Mouse (Mus musculus) testis, adult 2 months (tissue): ENCODE data around the gene Lalba. TPM values are rescaled to one million over a fixed set of nuclear protein-coding genes. Genes with fewer than 3 reads are reported as not detected.
A peak's percentile ranks its signal among the peaks of the same experiment; 100 is the strongest.

ENCODE experiments used
- H3K27ac ChIP-seq: fragments of 200-500 bp; 2 replicates; pipeline ENCODE4 v1.5.1; 2012; ENCODE audit warnings: low read depth, low read length; ENCODE audit not compliant: control insufficient read depth, insufficient read depth
- H3K27me3 ChIP-seq: fragments of 200-500 bp; 2 replicates; pipeline ENCODE4 v1.6.1; 2012; ENCODE audit warnings: mild to moderate bottlenecking, low read length, moderate library complexity; ENCODE audit not compliant: control insufficient read depth, insufficient read depth
- H3K36me3 ChIP-seq: fragments of 200-500 bp; 2 replicates; pipeline ENCODE4 v1.6.1; 2012; ENCODE audit warnings: mild to moderate bottlenecking, low read length; ENCODE audit not compliant: control insufficient read depth, insufficient read depth
- H3K4me1 ChIP-seq: fragments of 200-500 bp; 2 replicates; pipeline ENCODE4 v1.6.1; 2012; ENCODE audit warnings: low read length; ENCODE audit not compliant: control insufficient read depth, insufficient read depth
- H3K4me3 ChIP-seq: fragments of 200-500 bp; 2 replicates; pipeline ENCODE4 v1.5.1; 2012; ENCODE audit warnings: low read depth, mild to moderate bottlenecking, low read length, moderate library complexity, mixed read lengths; ENCODE audit not compliant: control insufficient read depth
- CTCF ChIP-seq: fragments of 200-500 bp; IDR thresholded peaks from 2 replicates; pipeline ENCODE4 v1.5.1; 2012; ENCODE audit warnings: low read depth, mild to moderate bottlenecking, inconsistent platforms, low read length, moderate library complexity; ENCODE audit not compliant: control insufficient read depth, insufficient read depth, insufficient replicate concordance
- POLR2A ChIP-seq: fragments of 200-500 bp; IDR thresholded peaks from 2 replicates; pipeline ENCODE4 v1.6.1; 2012; ENCODE audit warnings: low read depth, mild to moderate bottlenecking, inconsistent platforms, low read length, moderate library complexity; ENCODE audit not compliant: control insufficient read depth
- polyA plus RNA-seq: library from polyadenylated mRNA; depleted of rRNA; stranded (reverse); fragments of >200 nt; gene quantifications from 2 replicates; pipeline ENCODE4 v1.2.3, GENCODE M21; 2012

Lalba gene
- polyA plus RNA-seq, 1 experiment, result not detected

DNA sequence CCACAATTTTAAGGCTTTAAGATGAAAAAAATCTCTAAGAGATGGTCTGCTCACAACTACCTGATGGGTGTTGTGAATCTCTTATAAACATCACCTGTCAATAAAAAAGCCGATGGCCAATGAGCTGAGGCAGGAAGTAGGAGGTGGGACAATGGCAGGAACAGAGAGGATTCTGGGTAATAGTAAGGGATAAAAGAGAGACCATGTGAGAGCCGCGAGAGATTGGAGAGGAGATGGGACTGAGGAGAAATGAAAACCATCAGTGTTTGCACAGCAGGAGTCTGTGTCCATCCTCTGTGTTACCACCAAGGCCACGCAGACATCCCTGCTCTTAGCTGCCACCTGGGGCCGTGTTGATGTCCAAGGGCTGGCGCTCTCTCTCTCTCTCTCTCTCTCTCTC, 24.8 kb upstream of the Lalba start:
- no peak overlapping the region for H3K4me3 ChIP-seq
- H3K36me3 ChIP-seq, result no peaks in the 10 kb centered on the region
- no peaks in the 10 kb centered on the region for H3K27me3 ChIP-seq
- H3K27ac ChIP-seq, result no peak overlapping the region
- TF ChIP-seq CTCF (no peak), POLR2A (no peak)
- peaks cover 11% of the 10 kb centered on the region for H3K4me1 ChIP-seq

DNA sequence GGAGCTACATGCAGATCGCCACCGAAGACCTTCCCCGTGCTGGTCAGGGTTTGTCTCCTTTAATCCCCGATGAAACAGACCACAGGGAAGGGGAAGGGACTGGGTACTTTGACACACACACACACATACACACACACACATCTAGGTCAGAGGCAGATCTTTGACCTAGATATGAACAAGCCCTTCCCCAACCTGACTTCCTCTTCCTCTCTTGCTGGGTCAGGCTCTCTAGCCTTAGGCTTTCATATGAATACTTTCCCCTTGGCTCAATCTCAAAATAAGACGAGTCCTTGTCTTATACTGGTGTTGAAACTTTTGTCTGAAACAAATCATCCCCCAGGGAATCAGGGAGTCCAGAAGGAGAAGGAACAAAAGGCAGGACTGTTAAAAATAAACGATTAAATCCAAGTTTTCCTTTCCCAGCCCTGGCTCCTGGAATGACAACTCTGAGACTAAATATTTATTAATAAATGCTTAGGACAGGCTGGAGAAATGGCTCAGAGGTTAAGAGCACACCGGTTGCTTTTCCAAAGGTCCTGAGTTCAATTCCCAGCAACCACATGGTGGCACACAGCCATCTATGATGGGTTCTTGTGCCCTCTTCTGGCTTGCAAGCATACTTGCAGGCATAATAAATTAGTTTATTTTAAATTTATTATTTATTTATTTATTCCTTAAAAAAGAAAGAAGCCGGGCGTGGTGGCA, 23.9 kb upstream of the Lalba start:
- H3K4me3 ChIP-seq, result no peak overlapping the region
- H3K27ac ChIP-seq, result no peak overlapping the region
- no peak for TF ChIP-seq POLR2A
- no peak for TF ChIP-seq CTCF
- H3K36me3 ChIP-seq, result no peaks in the 10 kb centered on the region
- H3K4me1 ChIP-seq, result peaks cover 11% of the 10 kb centered on the region
- no peaks in the 10 kb centered on the region for H3K27me3 ChIP-seq

DNA sequence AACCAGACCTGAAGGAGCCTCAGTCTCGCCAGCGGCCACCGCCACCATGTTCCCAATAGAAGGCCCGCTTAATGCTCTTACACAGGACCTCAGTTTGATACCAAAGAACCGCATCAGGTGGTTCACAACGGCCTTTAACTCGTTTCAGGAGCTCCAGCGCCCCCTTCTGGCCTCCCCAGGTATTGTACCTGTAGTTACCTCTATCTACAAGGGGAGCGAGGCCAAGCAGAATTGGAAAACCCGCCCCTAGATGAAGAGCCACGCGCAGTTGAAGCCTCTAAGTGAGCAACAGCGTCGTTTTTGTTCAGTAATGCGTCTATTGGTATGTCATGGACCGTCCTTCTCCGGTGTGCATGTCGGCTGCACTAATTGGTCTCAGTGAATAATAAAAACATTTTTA, 22.0 kb upstream of the Lalba start:
- Histone ChIP-seq H3K36me3 (no peaks in the 10 kb centered on the region), H3K4me1 (peaks cover 8% of the 10 kb centered on the region), H3K27me3 (no peaks in the 10 kb centered on the region), H3K27ac (no peak overlapping the region), H3K4me3 (no peak overlapping the region)
- TF ChIP-seq CTCF (peak; percentile 82), POLR2A (no peak)

DNA sequence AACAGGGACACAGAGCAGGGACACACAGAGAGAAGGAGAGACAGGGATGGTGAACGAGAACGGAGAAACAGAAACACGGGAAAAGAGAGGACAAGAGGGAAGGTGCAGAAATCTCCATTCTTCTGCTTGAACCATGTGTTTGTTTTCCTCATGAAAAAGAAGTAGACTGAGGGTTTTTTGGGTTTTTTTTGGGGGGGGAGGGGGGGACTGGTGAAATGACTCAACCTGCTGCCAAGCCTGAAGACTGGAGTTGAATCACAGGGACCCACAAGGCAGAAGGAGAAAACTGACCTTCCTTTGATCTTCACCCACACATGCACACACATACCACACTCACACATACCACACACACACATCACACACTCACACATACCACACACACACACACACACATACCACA, 20.8 kb upstream of the Lalba start:
- TF ChIP-seq POLR2A (no peak), CTCF (no peak)
- Histone ChIP-seq H3K27me3 (no peaks in the 10 kb centered on the region), H3K36me3 (no peaks in the 10 kb centered on the region), H3K4me3 (no peak overlapping the region), H3K27ac (no peak overlapping the region), H3K4me1 (peaks cover 8% of the 10 kb centered on the region)

DNA sequence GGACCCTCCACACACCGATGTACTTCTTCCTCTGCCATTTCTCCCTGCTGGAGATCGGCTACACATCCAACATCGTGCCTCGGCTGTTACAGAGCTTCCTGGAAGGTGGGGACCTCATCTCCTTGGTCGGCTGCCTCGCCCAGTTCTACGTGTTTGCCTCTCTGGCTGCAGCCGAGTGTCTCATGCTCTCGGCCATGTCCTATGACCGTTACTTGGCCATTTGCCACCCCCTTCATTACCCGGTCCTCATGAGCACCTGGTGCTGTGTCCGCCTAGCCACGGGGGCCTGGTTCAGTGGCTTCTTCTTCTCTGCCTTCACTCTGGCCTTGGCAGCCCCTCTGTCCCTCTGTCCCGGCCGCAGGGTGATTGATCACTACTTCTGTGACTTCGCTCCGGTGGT, 15.1 kb upstream of the Lalba start:
- peaks cover 10% of the 10 kb centered on the region for H3K4me1 ChIP-seq
- peak overlapping the region; percentile 64 for H3K4me3 ChIP-seq
- no peaks in the 10 kb centered on the region for H3K36me3 ChIP-seq
- H3K27me3 ChIP-seq, result no peaks in the 10 kb centered on the region
- H3K27ac ChIP-seq, result no peak overlapping the region
- TF ChIP-seq POLR2A (no peak), CTCF (0 out of 2 replicates have a peak, but pooled peaks have one; percentile 2)

DNA sequence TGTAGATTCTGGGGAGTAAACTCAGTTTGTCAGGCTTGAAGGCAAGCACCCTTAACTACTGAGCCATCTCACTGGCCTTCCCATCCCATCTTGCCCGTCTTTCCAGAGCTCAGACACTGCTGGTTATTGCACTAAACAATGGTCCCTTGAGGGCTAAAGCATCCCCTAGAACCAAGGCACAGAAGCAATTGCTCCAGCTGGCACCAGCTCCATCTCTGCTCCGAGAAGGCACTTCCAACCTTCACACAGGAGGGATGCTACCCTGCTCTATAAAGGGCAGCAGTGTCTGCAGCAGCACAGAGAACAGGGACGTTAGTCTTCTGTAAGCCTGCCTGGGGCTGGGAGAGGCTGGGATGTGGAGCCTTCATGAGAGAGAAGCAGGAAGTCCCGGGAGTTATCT, 9.6 kb upstream of the Lalba start, which contains the start of gene Olfr279:
Gene Olfr279 (plus strand): TSS at position 301 of the 400 bp plus-strand sequence.
- no peaks in the 10 kb centered on the region for H3K36me3 ChIP-seq
- H3K4me3 ChIP-seq, result no peak within 1 kb of the TSS
- no peaks in the 10 kb centered on the region; the same call in 1 of the 2 replicates for H3K4me1 ChIP-seq
- no peak for TF ChIP-seq CTCF
- TF ChIP-seq POLR2A, result no peak
- no peak within 1 kb of the TSS for H3K27ac ChIP-seq
- H3K27me3 ChIP-seq, result no peaks in the 10 kb centered on the region

DNA sequence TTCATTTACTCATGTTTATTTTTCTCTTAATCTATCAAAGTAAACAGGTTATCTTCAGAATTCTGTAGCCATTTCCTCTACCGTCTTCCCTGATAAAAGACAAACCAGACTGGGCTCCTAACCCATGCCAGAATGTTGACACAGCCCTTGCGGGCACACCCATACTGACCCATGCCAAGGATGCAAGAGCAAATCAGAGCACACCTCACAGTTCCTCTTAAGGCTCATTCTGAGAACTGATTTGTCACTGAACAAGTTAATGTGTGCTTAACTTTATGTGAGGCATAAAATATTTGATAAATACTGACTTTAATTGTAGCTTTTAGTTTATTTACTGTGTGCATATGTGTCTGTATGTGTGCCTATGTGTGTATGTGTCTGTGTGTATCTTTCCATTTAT, 8.8 kb upstream of the Lalba start:
- H3K27ac ChIP-seq, result no peak overlapping the region
- H3K4me3 ChIP-seq, result no peak overlapping the region
- no peaks in the 10 kb centered on the region for H3K36me3 ChIP-seq
- no peak for TF ChIP-seq CTCF
- no peak for TF ChIP-seq POLR2A
- H3K4me1 ChIP-seq, result no peaks in the 10 kb centered on the region
- no peaks in the 10 kb centered on the region for H3K27me3 ChIP-seq
